Mouse (Mus musculus): ENCODE results near the gene Ttc28.

GRCm38 (mm10) chr5:110840465-110840864, 39.1 kb upstream of the Ttc28 start:
- TF ChIP-seq TAL1 (IDR thresholded peaks at IDR 0.05; ENCODE audit: low read length) (no peak), GATA1 (IDR thresholded peaks at IDR 0.05; ENCODE audit: low read length) (no peak)

All from erythroblast, embryonic 14.5 days (primary cell).